Mouse (Mus musculus) CH12.LX (cell line): ENCODE data around the gene Pqlc3. TPM values are rescaled to one million over a fixed set of nuclear protein-coding genes. Genes with fewer than 3 reads are reported as not detected.
A peak's percentile ranks its signal among the peaks of the same experiment; 100 is the strongest.

Experiments
- DNase-seq: peaks from one replicate; pipeline ENCODE4 v3.0.0-alpha.2; 2013; ENCODE audit errors: extremely low read depth
- H3K27ac ChIP-seq: 2 replicates; pipeline ENCODE4 v1.5.1; 2012; ENCODE audit warnings: low read depth, mild to moderate bottlenecking, control low read depth, moderate library complexity; ENCODE audit not compliant: insufficient read depth
- H3K27me3 ChIP-seq: replicated peaks from 2 replicates; pipeline ENCODE3; 2012; ENCODE audit warnings: inconsistent platforms
- H3K36me3 ChIP-seq, 2 experiments: replicated peaks in 1 of 2; 2 replicates each; pipeline versions ENCODE3 to v1.6.1; 2012; ENCODE audit warnings: inconsistent platforms in 1 of 2, low read length in 1 of 2, mild to moderate bottlenecking in 1 of 2, mixed read lengths in 1 of 2, moderate library complexity in 1 of 2; ENCODE audit not compliant: control insufficient read depth in 1 of 2, insufficient read depth in 1 of 2
- H3K4me1 ChIP-seq, 2 experiments: 2 replicates each; pipeline ENCODE4 v1.6.1; 2012; ENCODE audit warnings: inconsistent platforms in 1 of 2, moderate library complexity in 1 of 2; ENCODE audit not compliant: insufficient read depth in 2 of 2, control insufficient read depth in 1 of 2
- H3K4me2 ChIP-seq: 2 replicates; pipeline ENCODE4 v1.6.1; 2012; ENCODE audit warnings: low read depth, mild to moderate bottlenecking, control low read depth; ENCODE audit not compliant: poor library complexity, insufficient read depth, severe bottlenecking
- H3K4me3 ChIP-seq, 3 experiments: fragments of 150-350 bp in 1 of 3; sonication (generic) in 1 of 3; replicated peaks in 1 of 3; 2 replicates each; pipeline versions ENCODE3 to v1.5.1; 2011 to 2012; ENCODE audit warnings: low read depth in 2 of 3, low read length in 2 of 3, mild to moderate bottlenecking in 2 of 3, moderate library complexity in 2 of 3, control low read depth in 1 of 3, improper control_type of control experiment in 1 of 3, inconsistent platforms in 1 of 3, mixed read lengths in 1 of 3; ENCODE audit not compliant: poor library complexity in 1 of 3
- H3K79me2 ChIP-seq: replicated peaks from 2 replicates; pipeline ENCODE4 v1.6.1; 2012; ENCODE audit warnings: mild to moderate bottlenecking, moderate library complexity; ENCODE audit not compliant: control insufficient read depth, poor library complexity, insufficient read depth, severe bottlenecking; ENCODE audit errors: extremely low read depth
- H3K9ac ChIP-seq: 2 replicates; pipeline ENCODE4 v1.6.1; 2012; ENCODE audit warnings: low read depth, mild to moderate bottlenecking, control low read depth, moderate library complexity; ENCODE audit not compliant: insufficient read depth
- H3K9me3 ChIP-seq: replicated peaks from 2 replicates; pipeline ENCODE3; 2012; ENCODE audit warnings: low read length, inconsistent platforms, mixed read lengths
- BHLHE40 ChIP-seq: IDR thresholded peaks from 2 replicates; pipeline ENCODE4 v1.6.1; 2011; ENCODE audit warnings: mild to moderate bottlenecking, low read depth, low read length, improper control_type of control experiment
- CHD1 ChIP-seq: IDR thresholded peaks from 2 replicates; pipeline ENCODE4 v1.6.1; 2012; ENCODE audit warnings: low read depth, low read length, improper control_type of control experiment, inconsistent platforms
- CHD2 ChIP-seq: IDR thresholded peaks from 2 replicates; pipeline ENCODE4 v1.6.1; 2011; ENCODE audit warnings: low read length, improper control_type of control experiment
- CTCF ChIP-seq, 2 experiments: IDR thresholded peaks in 1 of 2; conservative IDR thresholded peaks in 1 of 2; 2 replicates each; pipeline ENCODE4 v1.5.1; 2011 to 2012; ENCODE audit warnings: low read depth in 2 of 2, low read length in 2 of 2, improper control_type of control experiment in 1 of 2, inconsistent platforms in 1 of 2, mild to moderate bottlenecking in 1 of 2, moderate library complexity in 1 of 2
- E2F4 ChIP-seq: IDR thresholded peaks from 2 replicates; pipeline ENCODE4 v1.6.1; 2011; ENCODE audit warnings: low read depth, low read length, improper control_type of control experiment; ENCODE audit not compliant: insufficient replicate concordance
- ELF1 ChIP-seq: IDR thresholded peaks from 2 replicates; pipeline ENCODE4 v1.6.1; 2014; ENCODE audit warnings: low read depth, mild to moderate bottlenecking, inconsistent platforms, low read length, improper control_type of control experiment
- EP300 ChIP-seq: IDR thresholded peaks from 2 replicates; pipeline ENCODE4 v1.6.1; 2011; ENCODE audit warnings: low read length, improper control_type of control experiment
- ETS1 ChIP-seq: conservative IDR thresholded peaks from 2 replicates; pipeline ENCODE4 v1.6.1; 2012; ENCODE audit warnings: low read depth, mild to moderate bottlenecking, inconsistent platforms, low read length, improper control_type of control experiment, moderate library complexity
- GABPA ChIP-seq: IDR thresholded peaks from 2 replicates; pipeline ENCODE4 v1.6.1; 2012; ENCODE audit warnings: low read depth, low read length, improper control_type of control experiment, inconsistent platforms; ENCODE audit not compliant: insufficient replicate concordance
- HCFC1 ChIP-seq: IDR thresholded peaks from 2 replicates; pipeline ENCODE4 v1.6.1; 2012; ENCODE audit warnings: low read depth, mild to moderate bottlenecking, inconsistent platforms, low read length, improper control_type of control experiment
- JUN ChIP-seq: IDR thresholded peaks from 2 replicates; pipeline ENCODE4 v1.6.1; 2011; ENCODE audit warnings: low read depth, mild to moderate bottlenecking, low read length, improper control_type of control experiment, moderate library complexity; ENCODE audit not compliant: insufficient read depth
- JUND ChIP-seq: conservative IDR thresholded peaks from 2 replicates; pipeline ENCODE4 v1.6.1; 2011; ENCODE audit warnings: low read depth, low read length, improper control_type of control experiment
- KAT2A ChIP-seq: IDR thresholded peaks from 2 replicates; pipeline ENCODE4 v1.6.1; 2012; ENCODE audit warnings: low read length, improper control_type of control experiment, inconsistent platforms; ENCODE audit not compliant: insufficient replicate concordance
- MAFK ChIP-seq: IDR thresholded peaks from 2 replicates; pipeline ENCODE4 v1.6.1; 2011; ENCODE audit warnings: low read length, improper control_type of control experiment; ENCODE audit not compliant: insufficient replicate concordance
- MAX ChIP-seq: IDR thresholded peaks from 2 replicates; pipeline ENCODE4 v1.6.1; 2011; ENCODE audit warnings: low read length, improper control_type of control experiment
- MAZ ChIP-seq: IDR thresholded peaks from 2 replicates; pipeline ENCODE4 v1.6.1; 2012; ENCODE audit warnings: low read depth, mild to moderate bottlenecking, inconsistent platforms, low read length, improper control_type of control experiment, moderate library complexity
- MEF2A ChIP-seq: IDR thresholded peaks from 2 replicates; pipeline ENCODE4 v1.6.1; 2014; ENCODE audit warnings: low read depth, mild to moderate bottlenecking, inconsistent platforms, low read length, improper control_type of control experiment, borderline replicate concordance
- MXI1 ChIP-seq: IDR thresholded peaks from 2 replicates; pipeline ENCODE4 v1.6.1; 2011; ENCODE audit warnings: mild to moderate bottlenecking, low read depth, low read length, improper control_type of control experiment
- MYC ChIP-seq: IDR thresholded peaks from 2 replicates; pipeline ENCODE4 v1.6.1; 2011; ENCODE audit warnings: low read depth, mild to moderate bottlenecking, improper control_type of control experiment, low read length
- PAX5 ChIP-seq: IDR thresholded peaks from 2 replicates; pipeline ENCODE4 v1.6.1; 2012; ENCODE audit warnings: low read length, inconsistent platforms, mixed read lengths
- POLR2AphosphoS2 ChIP-seq: IDR thresholded peaks from 2 replicates; pipeline ENCODE4 v1.6.1; 2011; ENCODE audit warnings: low read depth, low read length, improper control_type of control experiment
- RAD21 ChIP-seq: IDR thresholded peaks from 2 replicates; pipeline ENCODE4 v1.6.1; 2011; ENCODE audit warnings: low read depth, mild to moderate bottlenecking, low read length, improper control_type of control experiment, moderate library complexity
- RCOR1 ChIP-seq: conservative IDR thresholded peaks from 2 replicates; pipeline ENCODE4 v1.6.1; 2012; ENCODE audit warnings: low read depth, mild to moderate bottlenecking, inconsistent platforms, low read length, improper control_type of control experiment
- SIN3A ChIP-seq: IDR thresholded peaks from 2 replicates; pipeline ENCODE4 v1.6.1; 2012; ENCODE audit warnings: low read length, improper control_type of control experiment, inconsistent platforms
- SMC3 ChIP-seq: IDR thresholded peaks from 2 replicates; pipeline ENCODE4 v1.6.1; 2011; ENCODE audit warnings: low read depth, low read length, improper control_type of control experiment
- USF1 ChIP-seq: IDR thresholded peaks from 2 replicates; pipeline ENCODE4 v1.6.1; 2014; ENCODE audit warnings: low read depth, mild to moderate bottlenecking, inconsistent platforms, low read length, improper control_type of control experiment
- USF2 ChIP-seq: conservative IDR thresholded peaks from 2 replicates; pipeline ENCODE4 v1.6.1; 2011; ENCODE audit warnings: low read depth, low read length, improper control_type of control experiment
- ZC3H11A ChIP-seq: IDR thresholded peaks from 2 replicates; pipeline ENCODE4 v1.6.1; 2012; ENCODE audit warnings: low read depth, mild to moderate bottlenecking, inconsistent platforms, low read length, improper control_type of control experiment
- ZKSCAN1 ChIP-seq: IDR thresholded peaks from 2 replicates; pipeline ENCODE4 v1.6.1; 2012; ENCODE audit warnings: low read depth, inconsistent platforms, low read length, improper control_type of control experiment, borderline replicate concordance
- ZMIZ1 ChIP-seq: IDR thresholded peaks from 2 replicates; pipeline ENCODE4 v1.6.1; 2012; ENCODE audit warnings: low read depth, mild to moderate bottlenecking, inconsistent platforms, low read length, improper control_type of control experiment
- dilution Hi-C: fragments of 300-500 bp; cut with MboI; formaldehyde crosslinking; loops from 2 replicates; pipeline ENCODE4 v1.14.3; 2020; ENCODE audit warnings: low sequenced_read_pairs; ENCODE audit not compliant: extremely low pct_unique_long_range_greater_than_20kb, extremely low pct_ligation_motif_present
- in situ Hi-C: fragments of 300-500 bp; cut with MboI; formaldehyde crosslinking; loops from 3 replicates; pipeline ENCODE4 v1.14.3; 2019; ENCODE audit warnings: low sequenced_read_pairs, low pct_ligation_motif_present, low pct_unique_long_range_greater_than_20kb, mixed read lengths
- polyA plus RNA-seq: library from polyadenylated mRNA; unstranded; fragments of >175 nt; gene quantifications from 2 replicates; pipeline ENCODE4 v1.2.1, GENCODE M21; 2012; ENCODE audit warnings: low read depth; ENCODE audit not compliant: insufficient read length
- total RNA-seq, 2 experiments: library from RNA; depleted of rRNA; stranded (reverse); fragments of 300-350 nt in 1 of 2; fragments of >200 nt in 1 of 2; gene quantifications; 2 replicates each; pipeline ENCODE4 v1.2.3; 2012 to 2014

The Pqlc3 gene
- total and polyA plus RNA-seq, 3 experiments, result 6.4 to 31.1 (median 17.0) TPM

DNA sequence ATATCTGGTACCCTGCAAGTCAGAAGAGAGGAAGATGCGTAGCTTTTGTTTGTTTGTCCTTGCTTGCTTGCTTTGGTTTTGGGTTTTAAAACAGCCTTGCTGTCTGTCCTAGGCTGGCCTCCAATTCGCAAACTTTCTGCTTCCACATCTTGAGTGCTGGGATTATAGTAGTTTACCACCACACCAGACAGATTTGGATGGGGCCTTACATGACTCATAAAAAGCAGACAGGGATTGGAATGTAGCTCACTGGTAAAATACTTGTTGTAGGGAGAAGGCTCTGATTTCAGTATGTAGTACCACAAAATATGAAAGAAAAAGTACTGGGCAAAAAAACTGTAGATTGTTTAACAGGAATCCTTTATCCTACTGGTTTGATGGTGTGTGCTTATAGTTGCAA, 33.4 kb downstream of the Pqlc3 start (continued):
- TF ChIP-seq PAX5 (no peak), ELF1 (no peak), MXI1 (no peak)

DNA sequence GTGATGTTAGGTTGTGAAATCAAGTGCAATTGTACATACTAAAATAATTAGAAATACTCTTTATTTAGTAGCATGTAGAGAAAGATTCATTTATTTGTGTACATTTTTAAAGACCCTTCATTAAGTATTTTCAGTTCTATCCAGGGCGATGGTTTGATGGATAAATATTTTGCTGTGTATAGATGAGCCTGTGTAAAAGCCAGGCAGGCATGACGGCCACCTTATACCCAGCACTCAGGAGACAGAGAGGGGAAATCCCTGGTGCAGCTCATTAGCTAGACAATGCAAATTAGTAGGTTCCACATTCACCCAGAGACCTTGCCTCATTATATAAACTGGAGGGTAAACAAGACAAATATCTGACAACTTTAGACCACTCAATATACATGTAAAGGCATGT, 36.9 kb downstream of the Pqlc3 start:
- dilution Hi-C loops (no loop called here), in situ Hi-C loops (no loop called here)
- H3K36me3 ChIP-seq, result peaks cover 34 to 65% of the 10 kb centered on the region in 2 experiments

DNA sequence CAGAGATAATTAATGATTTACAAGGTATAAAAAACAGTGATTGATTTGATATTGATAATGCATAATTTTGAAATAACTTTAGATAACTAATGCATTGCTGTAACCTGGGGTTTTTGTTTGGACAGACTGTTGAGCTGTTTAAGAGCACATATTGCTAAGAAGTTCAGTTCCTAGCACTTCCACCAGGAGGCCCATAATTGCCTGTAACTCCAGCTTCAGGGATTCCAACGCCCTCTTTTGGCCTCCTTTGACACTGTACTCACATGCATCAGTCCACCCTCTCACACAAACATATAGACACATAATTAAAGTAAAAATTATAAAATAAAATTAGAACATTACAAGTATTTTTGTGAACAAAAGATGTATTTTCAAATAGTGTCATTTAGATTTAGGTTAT, 41.4 kb downstream of the Pqlc3 start:
- Histone ChIP-seq H3K4me2 (no peak overlapping the region), H3K9me3 (no peaks in the 10 kb centered on the region), H3K9ac (no peak overlapping the region), H3K27me3 (no peaks in the 10 kb centered on the region), H3K4me3 (no peak overlapping the region), H3K4me1 (peaks cover 0 to 39% of the 10 kb centered on the region in 2 experiments; a peak in 2 of 4 replicates), H3K79me2 (peaks cover 17% of the 10 kb centered on the region), H3K36me3 (peaks cover 39 to 70% of the 10 kb centered on the region in 2 experiments), H3K27ac (no peak overlapping the region)
- dilution Hi-C loops (no loop called here), in situ Hi-C loops (no loop called here)
- DNase-seq, result peak; percentile 54
- TF ChIP-seq ZKSCAN1 (no peak), MYC (no peak), ETS1 (no peak), CHD1 (no peak), HCFC1 (no peak), KAT2A (no peak), POLR2AphosphoS2 (no peak), PAX5 (no peak), MXI1 (no peak), MAX (no peak), EP300 (no peak), RAD21 (peak; percentile 7), SMC3 (peak; percentile 42), JUN (no peak), USF2 (no peak), GABPA (no peak), CTCF (conservative IDR thresholded peaks at IDR 0.05 in 1 of 2, IDR thresholded peaks at IDR 0.05 in 1 of 2; ENCODE audit: low read depth in 2 of 2, low read length in 2 of 2) (peak; percentile 21 to 90; a peak in 3 of 4 replicates), ELF1 (no peak)

More for the DNA sequence above, 36.9 kb downstream of the Pqlc3 start:
- Histone ChIP-seq H3K9ac (no peak overlapping the region), H3K4me3 (no peak overlapping the region), H3K4me1 (peaks cover 0 to 45% of the 10 kb centered on the region in 2 experiments; a peak in 2 of 4 replicates), H3K27ac (0 out of 2 replicates have a peak overlapping the region, but pooled peaks have one; percentile 52), H3K9me3 (no peaks in the 10 kb centered on the region), H3K4me2 (no peak overlapping the region), H3K79me2 (peaks cover 15% of the 10 kb centered on the region), H3K27me3 (no peaks in the 10 kb centered on the region)
- peak; percentile 75; the same call in 1 of the 2 replicates for TF ChIP-seq PAX5
- TF ChIP-seq ZMIZ1, result no peak
- TF ChIP-seq BHLHE40, result 0 out of 2 replicates have a peak, but pooled peaks have one; percentile 29
- no peak for TF ChIP-seq RCOR1
- TF ChIP-seq KAT2A, result no peak
- TF ChIP-seq JUN, result peak; percentile 3; the same call in 1 of the 2 replicates
- TF ChIP-seq MAFK, result no peak
- TF ChIP-seq USF1, result no peak
- 0 out of 2 replicates have a peak, but pooled peaks have one; percentile 15 for TF ChIP-seq ETS1
- no peak for TF ChIP-seq CHD1
- peak; percentile 53; the same call in 1 of the 2 replicates for TF ChIP-seq EP300
- TF ChIP-seq CHD2, result no peak
- no peak for TF ChIP-seq MAZ
- peak; percentile 2; the same call in 1 of the 2 replicates for TF ChIP-seq SMC3
- TF ChIP-seq ZC3H11A, result no peak
- 0 out of 2 replicates have a peak, but pooled peaks have one; percentile 16 for TF ChIP-seq E2F4
- TF ChIP-seq RAD21, result no peak
- TF ChIP-seq MXI1, result no peak; the same call in 1 of the 2 replicates
- no peak for TF ChIP-seq MAX
- no peak for TF ChIP-seq MYC
- peak; percentile 49; the same call in 1 of the 2 replicates for TF ChIP-seq MEF2A
- TF ChIP-seq GABPA, result no peak
- no peak for TF ChIP-seq USF2
- TF ChIP-seq CTCF (conservative IDR thresholded peaks at IDR 0.05 in 1 of 2, IDR thresholded peaks at IDR 0.05 in 1 of 2; ENCODE audit: low read depth in 2 of 2, low read length in 2 of 2), result no peak
- TF ChIP-seq JUND, result peak; percentile 30; the same call in 1 of the 2 replicates
- TF ChIP-seq SIN3A, result no peak
- DNase-seq, result peak; percentile 79
